Mouse (Mus musculus): ENCODE data around the gene Anxa1.

Anxa1 gene

GRCm38 (mm10) chr19:20385645-20386044, 5.1 kb downstream of the Anxa1 start:
- in situ Hi-C loops (cut with MboI, MseI), result loop anchor here (25.0 kb wide), 1 partner anchor 1723 kb away; the partner anchor contains the start of gene Carnmt1

- in situ Hi-C loops (cut with MboI, MseI), result loop anchor here (25.0 kb wide), 1 partner anchor 1719 kb away; the partner anchor contains the start of gene Carnmt1
These were observed 9.5 kb downstream of the Anxa1 start for GRCm38 (mm10) chr19:20381207-20381752.

- in situ Hi-C loops (cut with MboI, MseI), result no loop called here
These were observed 20.6 kb downstream of the Anxa1 start for GRCm38 (mm10) chr19:20370175-20370574.

- in situ Hi-C loops (cut with MboI, MseI), result no loop called here
These were observed 24.2 kb downstream of the Anxa1 start for GRCm38 (mm10) chr19:20366571-20366970.

GRCm38 (mm10) chr19:20366010-20366409, 24.7 kb downstream of the Anxa1 start:
- in situ Hi-C loops (cut with MboI, MseI), result no loop called here

- in situ Hi-C loops (cut with MboI, MseI), result no loop called here
These were observed 25.4 kb downstream of the Anxa1 start for GRCm38 (mm10) chr19:20365364-20365763.

- in situ Hi-C loops (cut with MboI, MseI), result loop anchor here (5.0 kb wide), 2 partner anchors 67 to 402 kb away; no protein-coding TSS in a partner anchor
These were observed 25.8 kb downstream of the Anxa1 start for GRCm38 (mm10) chr19:20364931-20365330.

GRCm38 (mm10) chr19:20363221-20363620, 27.5 kb downstream of the Anxa1 start:
- in situ Hi-C loops (cut with MboI, MseI), result loop anchor here (5.0 kb wide), 2 partner anchors 69 to 404 kb away; no protein-coding TSS in a partner anchor

- in situ Hi-C loops (cut with MboI, MseI), result loop anchor here (5.0 kb wide), 2 partner anchors 70 to 405 kb away; no protein-coding TSS in a partner anchor
These were observed 28.7 kb downstream of the Anxa1 start for GRCm38 (mm10) chr19:20361917-20362577.

- in situ Hi-C loops (cut with MboI, MseI), result no loop called here
These were observed 32.1 kb downstream of the Anxa1 start for GRCm38 (mm10) chr19:20358679-20359078.

- in situ Hi-C loops (cut with MboI, MseI), result no loop called here
These were observed 45.3 kb downstream of the Anxa1 start for GRCm38 (mm10) chr19:20345317-20345917.

- in situ Hi-C loops (cut with MboI, MseI), result no loop called here
These were observed 46.0 kb downstream of the Anxa1 start for GRCm38 (mm10) chr19:20344511-20345316.

GRCm38 (mm10) chr19:20344052-20344451, 46.7 kb downstream of the Anxa1 start:
- in situ Hi-C loops (cut with MboI, MseI), result no loop called here

Measured in T-helper 2 cell (primary cell).